Mouse (Mus musculus) ovary, adult 2 months (tissue): ENCODE measurements around the gene Adcyap1. TPM values are rescaled to one million over a fixed set of nuclear protein-coding genes. Genes with fewer than 3 reads are reported as not detected.

Experiments
- polyA plus RNA-seq: library from polyadenylated mRNA; depleted of rRNA; stranded (reverse); fragments of >200 nt; gene quantifications from 2 replicates; pipeline ENCODE4 v1.2.3, GENCODE M21; 2012; rRNA removed

The Adcyap1 gene
- 0.22 and 1.0 TPM in 2 replicates for polyA plus RNA-seq

DNA sequence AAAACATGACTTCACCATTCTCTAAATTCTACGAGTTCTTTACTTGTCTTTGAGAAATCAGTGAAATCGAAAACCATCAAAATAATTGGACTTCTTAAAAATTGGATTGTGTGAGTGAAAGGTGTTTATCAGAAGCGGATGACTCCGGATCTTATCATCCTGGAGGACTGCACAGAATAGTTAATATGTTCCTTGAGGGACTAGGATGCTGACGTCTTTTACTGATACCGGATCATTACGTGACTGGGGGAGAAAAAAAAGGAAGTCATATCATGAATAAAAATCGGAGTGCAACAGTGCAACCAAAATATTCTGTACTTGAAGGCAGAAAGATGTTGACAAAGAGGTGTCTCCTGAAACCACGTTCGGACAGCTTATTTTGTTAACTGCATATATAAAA, at the start of gene Adcyap1:
Gene Adcyap1, plus strand, starts transcription at position 301 of the 400 bp plus-strand sequence.

